Mouse (Mus musculus): Measurements from ENCODE around the gene Nsun7.

Gene Nsun7

DNA sequence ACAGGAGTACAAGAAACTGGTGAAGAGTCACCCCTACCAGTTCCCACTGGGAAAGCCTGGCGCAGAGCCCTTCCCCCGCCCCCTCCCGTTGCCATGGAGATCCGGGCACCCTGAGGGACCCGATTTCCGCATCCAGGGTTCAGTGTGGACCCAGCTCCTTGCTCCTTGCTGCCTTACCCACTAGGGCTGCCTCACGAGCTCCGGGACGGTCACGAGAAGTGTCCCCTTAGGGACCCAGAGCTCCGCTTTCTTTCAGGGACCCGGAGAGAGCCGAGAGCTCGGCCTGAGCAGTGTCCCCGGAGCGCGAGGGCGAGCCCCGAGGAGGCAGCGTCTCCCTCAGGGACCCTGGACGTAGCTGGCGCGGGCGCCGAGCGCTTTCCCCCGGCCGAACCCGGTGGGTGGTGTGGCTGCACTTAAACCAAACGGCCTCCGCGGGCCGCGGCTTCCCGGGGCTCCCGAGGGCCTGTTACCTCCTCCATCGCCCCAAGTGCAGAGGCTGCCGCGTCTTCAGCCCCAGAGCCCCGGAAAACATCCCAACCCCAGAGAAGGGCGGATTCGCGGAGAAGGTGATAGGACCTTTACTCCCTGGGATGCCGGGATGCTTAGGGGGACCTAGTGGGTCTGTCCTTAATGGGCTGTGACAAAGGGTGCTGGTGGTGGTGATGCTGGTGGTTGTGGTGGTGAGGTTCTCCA, at the start of gene Nsun7:
TSS of gene Nsun7 (plus strand) at position 142 of the 693 bp plus-strand sequence.
- peak; percentile 89 for ATAC-seq (ENCODE audit: insufficient number of reproducible peaks, low FRiP score, low TSS enrichment)

DNA sequence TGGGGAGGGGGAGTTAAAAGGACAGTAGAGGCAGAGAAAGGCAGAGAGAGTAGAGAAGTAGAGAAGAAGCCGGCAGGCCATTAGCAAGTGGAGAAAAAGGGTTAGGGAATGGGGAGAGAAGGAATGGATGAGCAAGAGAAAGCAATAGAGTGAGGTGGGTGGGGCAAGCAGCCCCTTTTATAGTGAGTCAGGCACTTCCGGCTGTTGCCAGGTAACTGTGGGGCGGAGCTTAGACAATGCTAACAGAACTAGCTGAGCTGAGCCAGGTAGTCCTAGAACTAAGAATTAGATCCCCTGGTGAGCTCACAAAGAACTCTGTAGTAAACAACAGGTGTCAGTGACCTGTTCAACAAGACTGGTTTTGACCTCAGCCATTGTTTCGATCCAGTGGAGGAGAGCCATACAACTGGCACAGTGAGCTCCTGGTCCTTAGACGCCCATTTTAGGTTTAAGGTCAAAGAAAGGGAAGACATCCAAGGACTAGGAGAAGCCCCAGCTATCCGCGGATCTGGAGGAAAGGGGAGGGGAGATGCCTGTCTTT, 45.2 kb upstream of the Nsun7 start:
- ATAC-seq (ENCODE audit: insufficient number of reproducible peaks, low FRiP score, low TSS enrichment), result no peak

DNA sequence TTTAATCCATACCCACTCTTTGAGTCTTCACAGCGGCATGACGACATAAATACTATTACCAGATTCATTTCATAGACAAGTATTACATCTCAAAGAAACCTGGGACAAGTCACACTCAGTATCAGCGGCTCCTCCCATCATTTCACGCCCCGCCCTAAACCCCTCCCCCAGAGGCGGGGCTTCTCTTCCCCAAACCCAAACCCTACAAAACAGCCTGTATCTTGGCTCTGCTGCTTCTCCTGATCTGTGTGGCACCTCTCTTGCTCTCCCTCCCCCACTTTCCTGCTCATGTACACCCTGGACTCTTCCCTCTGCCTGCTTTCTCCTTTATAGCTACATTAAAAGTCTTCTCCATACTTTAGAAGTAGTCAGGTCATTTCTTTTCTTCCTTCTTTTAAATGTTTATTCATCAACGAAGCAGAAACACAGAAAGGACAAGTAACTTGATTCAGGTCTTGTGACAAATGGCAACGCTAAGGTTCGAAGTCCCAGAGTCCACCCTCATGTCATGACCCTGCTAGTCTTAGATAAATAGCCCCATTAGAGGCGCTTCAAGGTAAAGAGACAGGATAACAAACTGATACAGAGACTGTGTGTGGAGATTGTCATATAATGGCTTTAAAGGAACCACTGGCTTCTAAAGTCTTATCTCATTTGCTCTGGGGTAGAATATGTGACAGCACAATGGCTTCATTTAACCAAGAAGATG, 44.0 kb upstream of the Nsun7 start:
- ATAC-seq (ENCODE audit: insufficient number of reproducible peaks, low FRiP score, low TSS enrichment), result no peak

DNA sequence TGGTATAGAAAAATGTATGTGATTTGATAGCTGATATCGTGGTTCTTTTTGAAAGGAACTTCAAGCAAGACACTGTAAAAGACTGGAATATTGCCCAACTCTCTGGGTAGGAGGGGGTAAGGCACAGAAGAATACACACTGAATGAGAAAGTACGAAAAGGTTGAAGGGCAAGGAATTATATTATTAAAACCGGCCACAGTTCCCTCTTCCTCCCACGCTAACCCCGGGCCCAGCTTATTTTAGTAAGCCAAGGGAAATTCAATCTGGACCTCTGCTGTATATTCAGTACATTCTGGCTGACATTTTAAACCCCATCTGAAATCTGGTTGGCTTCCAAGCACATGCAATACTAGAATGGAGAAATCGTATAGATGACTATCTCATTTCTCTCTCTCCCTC, 40.0 kb upstream of the Nsun7 start:
- ATAC-seq (ENCODE audit: insufficient number of reproducible peaks, low FRiP score, low TSS enrichment), result no peak

DNA sequence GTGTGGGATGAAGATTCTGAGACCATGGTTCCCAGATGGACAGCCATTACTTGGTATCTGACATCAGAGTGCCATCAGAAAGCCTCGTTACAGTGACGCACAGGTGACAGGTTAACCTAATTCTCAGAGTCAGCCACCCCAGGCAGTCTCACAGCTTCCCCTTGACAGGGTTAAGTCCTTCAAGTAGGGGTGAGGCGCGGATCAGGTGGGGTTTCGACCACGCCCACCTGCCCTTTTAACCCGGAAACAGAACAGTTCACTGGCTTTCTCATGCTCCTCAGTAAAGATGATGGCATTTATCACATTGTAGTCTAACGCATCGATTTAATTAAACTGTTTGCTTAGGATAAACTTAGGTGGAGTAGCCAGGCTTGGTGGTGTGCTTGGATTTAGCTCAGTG, 39.1 kb upstream of the Nsun7 start:
- no peak for ATAC-seq (ENCODE audit: insufficient number of reproducible peaks, low FRiP score, low TSS enrichment)

DNA sequence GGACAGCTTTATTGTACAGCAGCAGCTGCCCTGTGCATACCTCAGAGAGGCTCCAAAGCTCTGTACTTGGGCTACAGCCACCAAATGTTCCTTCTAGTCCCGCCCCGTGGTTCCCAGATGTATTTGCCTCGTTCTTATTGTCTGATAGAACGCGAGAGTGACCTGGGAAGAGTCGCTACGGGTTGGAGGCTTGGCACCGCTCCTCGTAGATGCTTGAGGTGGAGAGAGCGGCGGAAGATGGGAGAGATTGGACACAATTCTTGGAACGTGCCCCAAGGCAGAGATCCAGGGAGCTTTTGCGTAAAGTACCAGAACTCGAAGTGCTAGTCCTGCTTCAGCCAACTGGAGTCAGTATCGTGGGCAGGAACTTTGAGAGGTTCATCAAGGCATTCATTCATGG, 36.8 kb upstream of the Nsun7 start:
- ATAC-seq (ENCODE audit: insufficient number of reproducible peaks, low FRiP score, low TSS enrichment), result no peak

DNA sequence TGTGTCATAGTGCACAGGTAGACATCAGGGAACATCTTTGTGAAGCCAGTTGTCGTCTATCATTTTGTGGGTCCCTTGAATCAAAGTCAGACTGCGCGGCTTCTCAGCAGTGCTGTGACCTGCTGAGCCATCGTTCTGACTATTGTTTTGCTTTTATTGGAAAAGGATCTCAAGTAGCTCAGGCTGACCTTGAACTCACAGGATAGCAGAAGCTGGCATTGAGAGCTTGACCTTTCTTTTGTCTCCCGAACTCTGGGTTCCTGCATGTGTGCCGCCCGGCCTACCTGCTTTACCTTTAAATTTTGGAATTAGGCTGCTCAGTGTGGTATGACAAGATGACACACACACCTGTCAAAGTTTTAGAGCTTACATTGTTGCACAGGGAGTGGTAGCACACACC, 33.2 kb upstream of the Nsun7 start:
- ATAC-seq (ENCODE audit: insufficient number of reproducible peaks, low FRiP score, low TSS enrichment), result no peak

DNA sequence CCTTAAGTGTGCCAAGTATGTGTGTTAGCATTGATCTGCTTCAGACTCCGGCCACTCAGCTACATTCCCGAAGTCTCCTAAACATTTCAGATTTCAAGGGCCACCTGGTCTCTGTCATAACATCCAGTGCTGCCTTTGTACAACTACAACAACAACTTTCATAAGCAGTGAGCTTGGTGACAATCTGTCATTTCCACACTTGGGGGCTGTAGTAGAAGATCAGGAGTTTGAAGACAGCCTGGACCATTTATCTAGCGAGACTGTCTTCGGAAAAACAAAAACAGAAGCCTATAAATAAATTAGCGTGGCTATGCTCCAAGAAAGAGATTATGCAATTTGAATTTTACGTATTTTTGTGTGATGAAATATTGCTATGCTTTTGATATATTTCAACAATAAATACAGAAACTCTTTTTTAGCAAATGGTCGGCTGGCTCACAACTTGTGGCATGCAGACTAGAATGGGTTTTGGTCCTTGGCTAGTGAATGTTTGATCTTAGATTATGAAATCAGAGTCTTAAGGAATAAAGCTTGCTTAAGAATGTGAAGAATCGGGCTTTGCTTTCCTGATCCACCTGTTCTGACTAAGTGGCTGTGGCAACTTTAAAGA, 27.9 kb upstream of the Nsun7 start:
- ATAC-seq (ENCODE audit: insufficient number of reproducible peaks, low FRiP score, low TSS enrichment), result no peak

DNA sequence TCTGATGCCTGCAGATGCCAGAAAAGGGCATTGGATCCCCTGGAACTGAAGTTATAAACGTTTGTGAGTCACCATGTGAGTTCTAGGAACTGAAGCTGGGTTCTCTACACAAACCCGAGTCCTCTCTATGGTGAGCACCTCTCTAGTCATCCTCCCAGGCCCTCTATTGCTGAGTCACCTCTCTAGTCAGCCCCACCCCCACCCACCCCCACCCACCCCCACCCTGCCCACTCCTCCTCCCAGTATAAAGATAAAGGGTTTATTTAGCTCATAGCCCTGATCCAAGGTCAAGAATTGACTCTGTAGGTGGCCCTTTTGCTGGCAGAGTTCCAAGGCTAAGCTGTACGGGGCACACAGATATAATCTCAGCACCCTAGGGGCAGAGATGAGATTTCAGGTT, 27.2 kb upstream of the Nsun7 start:
- no peak for ATAC-seq (ENCODE audit: insufficient number of reproducible peaks, low FRiP score, low TSS enrichment)

DNA sequence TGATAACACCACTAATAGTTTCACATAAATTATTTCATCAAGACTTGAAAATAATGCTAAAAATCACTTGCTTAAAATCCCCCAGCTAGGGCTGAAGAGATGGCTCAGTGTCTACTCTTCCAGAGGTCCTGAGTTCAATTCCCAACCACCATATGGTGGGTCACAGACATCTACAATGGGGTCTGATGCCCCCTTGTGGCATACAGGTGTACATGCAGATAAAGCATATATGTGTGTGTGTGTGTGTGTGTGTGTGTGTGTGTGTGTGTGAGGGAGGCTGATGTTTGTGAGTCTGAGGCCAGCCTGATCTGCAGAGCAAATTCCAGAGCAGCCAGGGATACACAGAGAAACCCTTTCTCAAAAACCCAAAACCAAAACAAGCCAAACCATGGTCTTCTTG, 17.8 kb upstream of the Nsun7 start:
- no peak for ATAC-seq (ENCODE audit: insufficient number of reproducible peaks, low FRiP score, low TSS enrichment)

DNA sequence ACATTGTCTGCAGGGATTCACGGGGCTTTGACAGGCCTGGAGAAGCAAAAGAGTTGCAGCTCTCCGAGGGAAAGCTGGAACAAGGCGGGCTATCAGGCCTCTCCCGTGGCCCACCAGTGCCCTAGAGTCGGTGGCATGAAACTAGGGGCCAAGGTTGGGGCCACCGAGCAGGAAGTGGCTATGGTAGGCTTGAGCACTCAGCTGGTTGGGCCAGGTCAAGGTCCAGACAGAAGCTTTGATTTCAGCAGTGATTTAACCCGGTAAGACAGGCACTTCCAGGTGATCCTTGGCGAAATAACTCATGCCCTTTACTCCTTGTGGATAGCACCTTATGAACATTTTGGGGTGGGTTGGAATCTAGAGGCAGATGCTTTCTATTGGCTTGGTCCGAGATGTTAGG, 16.2 kb upstream of the Nsun7 start:
- ATAC-seq (ENCODE audit: insufficient number of reproducible peaks, low FRiP score, low TSS enrichment), result no peak

DNA sequence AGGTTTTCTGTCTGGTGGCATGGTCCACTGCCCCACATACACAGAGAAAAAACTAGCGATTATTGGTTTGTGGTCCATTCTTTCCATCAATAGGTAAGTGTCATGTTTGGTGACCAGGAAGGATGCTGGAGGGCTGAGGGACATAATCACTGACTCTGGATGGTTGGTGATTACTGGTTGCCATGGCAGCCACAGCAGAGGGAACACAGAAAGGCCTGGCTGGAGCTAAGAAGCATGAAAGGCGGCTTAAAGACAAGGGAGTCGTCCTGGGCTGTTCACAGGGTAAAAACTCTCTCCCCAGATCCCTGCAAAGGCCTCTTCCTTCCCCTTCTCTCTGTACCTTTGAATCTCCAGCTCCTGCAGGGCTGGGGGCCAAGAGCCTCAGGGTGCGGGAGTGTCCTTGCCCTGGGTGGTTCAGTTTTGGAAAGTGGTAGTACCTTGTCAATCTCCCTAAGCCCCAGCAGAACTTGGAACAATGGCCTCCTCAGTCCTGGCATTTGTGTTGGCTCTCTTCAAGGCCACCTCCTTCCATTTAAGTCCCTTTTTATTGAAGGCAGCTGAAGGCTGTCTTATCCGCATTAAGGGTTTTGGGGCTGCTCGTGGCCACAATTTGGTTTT, 15.5 kb upstream of the Nsun7 start:
- ATAC-seq (ENCODE audit: insufficient number of reproducible peaks, low FRiP score, low TSS enrichment), result no peak

DNA sequence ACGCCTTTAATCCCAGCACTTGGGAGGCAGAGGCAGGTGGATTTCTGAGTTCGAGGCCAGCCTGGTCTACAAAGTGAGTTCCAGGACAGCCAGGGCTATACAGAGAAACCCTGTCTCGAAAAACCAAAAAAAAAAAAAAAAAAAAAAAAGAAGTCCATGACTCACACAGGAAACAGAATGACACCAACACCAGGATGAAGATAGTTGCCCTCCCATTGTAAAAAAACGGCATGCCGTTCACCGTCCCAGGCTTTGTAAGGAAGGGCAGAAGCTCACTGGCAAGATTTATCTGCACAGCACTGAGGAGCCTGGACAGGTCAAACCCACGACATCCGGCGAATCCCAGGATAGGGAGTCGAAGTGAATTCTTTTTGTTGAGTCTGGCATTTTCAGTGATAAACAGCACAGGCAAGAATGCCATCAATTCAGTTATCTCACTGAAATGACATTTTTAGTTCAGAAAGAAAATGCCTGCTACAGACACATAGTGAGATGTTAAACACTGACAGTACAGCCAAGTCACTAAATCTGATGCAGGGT, 13.7 kb upstream of the Nsun7 start:
- ATAC-seq (ENCODE audit: insufficient number of reproducible peaks, low FRiP score, low TSS enrichment), result no peak

DNA sequence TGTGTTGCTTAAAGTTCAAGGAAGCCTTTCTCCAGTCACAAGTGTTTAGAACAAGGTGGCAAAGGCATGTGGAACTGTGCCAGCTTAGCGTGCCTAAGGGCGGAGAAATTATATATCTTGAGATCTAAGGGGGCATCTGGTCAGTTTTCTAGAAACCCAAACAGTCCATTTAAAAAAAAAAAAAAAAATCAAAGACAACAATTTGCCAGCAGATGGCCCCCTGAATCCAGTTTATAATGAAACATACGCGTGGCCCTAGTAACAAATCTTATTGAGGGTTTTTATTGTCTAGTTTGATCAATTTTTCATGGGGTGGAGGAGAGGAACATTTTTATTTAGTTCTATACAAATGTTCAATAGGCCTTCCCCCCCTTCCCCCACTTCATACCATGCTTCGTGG, 6.5 kb upstream of the Nsun7 start:
- ATAC-seq (ENCODE audit: insufficient number of reproducible peaks, low FRiP score, low TSS enrichment), result no peak

DNA sequence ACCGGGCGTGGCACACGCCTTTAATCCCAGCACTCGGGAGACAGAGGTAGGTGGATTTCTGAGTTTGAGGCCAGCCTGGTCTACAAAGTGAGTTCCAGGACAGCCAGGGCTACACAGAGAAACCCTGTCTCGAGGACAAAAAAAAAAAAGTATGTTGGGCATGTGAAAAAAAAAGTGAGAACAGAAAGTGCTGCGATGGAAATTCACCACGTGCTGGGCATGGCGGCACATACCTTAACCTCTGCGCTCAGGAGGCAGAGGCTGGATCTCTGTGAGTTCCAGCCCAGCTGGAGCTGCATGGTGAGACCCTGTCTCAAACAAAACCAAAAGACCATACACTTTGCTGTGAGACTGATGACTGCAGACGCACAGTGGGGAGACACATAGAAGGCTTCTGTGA, 4.7 kb upstream of the Nsun7 start:
- no peak for ATAC-seq (ENCODE audit: insufficient number of reproducible peaks, low FRiP score, low TSS enrichment)

DNA sequence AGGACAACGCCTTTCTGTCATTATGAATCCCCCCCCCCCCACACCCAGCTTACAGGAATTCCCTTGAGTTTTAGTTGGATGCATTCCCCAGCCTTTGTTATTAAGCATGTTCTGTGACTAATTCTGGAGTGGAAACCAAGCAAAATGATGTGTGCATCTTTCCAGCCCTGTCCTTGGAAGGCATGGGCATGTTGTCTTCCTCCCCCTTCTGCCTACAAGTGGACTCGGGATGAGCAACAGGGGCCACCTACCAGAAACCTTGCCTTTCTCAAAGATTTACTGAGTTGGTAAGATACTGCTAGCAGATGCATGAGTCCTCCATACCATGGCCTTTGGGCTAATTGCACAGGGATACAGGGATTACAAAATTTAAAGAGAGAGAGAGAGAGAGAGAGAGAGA, 697 bp upstream of the Nsun7 start:
- ATAC-seq (ENCODE audit: insufficient number of reproducible peaks, low FRiP score, low TSS enrichment), result no peak

DNA sequence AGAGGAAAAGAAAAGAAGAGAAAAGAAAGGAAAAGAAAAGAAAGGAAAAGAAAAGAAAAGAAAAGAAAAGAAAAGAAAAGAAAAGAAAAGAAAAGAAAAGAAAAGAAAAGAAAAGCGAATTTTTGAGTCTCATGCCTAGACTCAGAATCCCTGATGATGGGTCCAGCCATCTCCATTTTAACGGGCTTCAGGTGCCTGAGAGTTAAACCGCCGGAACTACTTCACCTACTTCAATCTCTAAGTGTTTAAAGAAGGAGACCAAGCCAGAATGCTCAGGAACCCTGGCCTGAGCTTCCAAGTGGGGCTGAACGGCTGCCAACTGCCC, 304 bp upstream of the Nsun7 start:
- ATAC-seq (ENCODE audit: insufficient number of reproducible peaks, low FRiP score, low TSS enrichment), result peak; percentile 23; the same call in 1 of the 2 replicates

DNA sequence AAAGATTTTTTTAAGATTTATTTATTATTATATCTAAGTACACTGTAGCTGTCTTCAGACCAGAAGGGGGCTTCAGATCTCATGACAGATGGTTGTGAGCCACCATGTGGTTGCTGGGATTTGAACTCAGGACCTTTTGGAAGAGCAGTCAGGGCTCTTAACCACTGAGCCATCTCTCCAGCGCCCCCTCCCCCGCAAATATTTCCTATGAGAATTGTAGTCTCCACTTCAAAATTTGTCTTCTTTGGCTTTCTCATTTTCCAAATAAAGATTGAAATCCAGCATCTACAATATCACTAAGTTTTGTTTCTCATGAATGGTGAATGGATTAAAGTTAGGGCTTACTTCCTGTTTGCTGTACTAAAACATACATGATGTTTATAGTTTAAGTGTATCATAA, 2.8 kb downstream of the Nsun7 start:
- no peak for ATAC-seq (ENCODE audit: insufficient number of reproducible peaks, low FRiP score, low TSS enrichment)

DNA sequence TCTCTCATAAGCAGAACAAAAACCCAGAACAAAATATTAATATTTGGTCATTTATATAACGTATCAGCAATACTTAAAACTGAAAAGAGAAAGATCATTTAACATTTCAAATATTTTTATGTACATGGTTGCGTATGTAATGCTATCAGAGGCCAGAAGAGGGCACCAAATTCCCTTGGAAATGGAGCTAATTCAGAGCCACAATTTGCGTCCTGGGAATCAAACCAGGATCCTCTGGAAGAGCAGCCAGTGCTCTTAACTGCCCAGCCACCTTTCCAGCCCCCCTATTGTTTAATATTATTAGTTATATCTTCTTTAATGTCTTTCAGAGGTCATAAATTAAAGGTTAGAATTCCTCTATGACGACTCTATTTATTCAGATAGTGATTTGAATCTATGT, 3.7 kb downstream of the Nsun7 start:
- ATAC-seq (ENCODE audit: insufficient number of reproducible peaks, low FRiP score, low TSS enrichment), result no peak

DNA sequence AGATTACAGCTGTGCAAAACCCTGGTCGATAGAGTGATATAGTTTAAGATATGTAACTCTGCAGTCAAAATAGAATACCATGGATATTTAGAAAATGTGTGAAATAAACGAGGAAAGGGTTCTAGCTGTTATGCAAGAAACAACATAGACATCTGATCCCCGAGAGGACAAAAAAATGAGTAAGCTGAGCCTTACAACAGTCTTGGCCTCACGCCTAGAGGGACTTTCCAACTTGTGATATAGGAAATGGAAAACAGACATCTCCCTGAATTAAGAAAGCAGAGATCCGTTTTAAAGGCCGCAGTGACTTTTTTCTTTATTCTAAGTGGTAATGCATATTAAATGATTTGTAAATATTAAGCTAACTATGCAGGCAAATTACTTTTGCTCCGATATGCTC, 9.9 kb downstream of the Nsun7 start:
- no peak for ATAC-seq (ENCODE audit: insufficient number of reproducible peaks, low FRiP score, low TSS enrichment)

DNA sequence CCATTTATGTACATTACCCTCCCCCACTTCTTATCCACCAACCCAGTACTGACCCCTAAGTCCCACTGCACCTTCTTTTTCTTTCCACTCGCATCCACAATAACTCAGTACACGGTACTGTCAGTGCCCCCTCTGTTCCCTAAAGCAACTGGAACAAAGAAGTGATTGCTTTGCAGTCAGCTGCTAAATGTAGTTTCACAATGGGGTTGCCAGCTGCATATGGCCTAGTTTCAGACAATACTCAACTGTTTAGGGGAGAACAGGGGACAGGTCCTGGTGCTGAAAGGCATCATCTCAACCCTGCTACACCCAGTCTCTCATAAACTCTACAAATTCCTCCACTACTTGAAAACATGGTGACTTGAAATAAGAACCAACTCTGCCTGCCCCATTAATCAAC, 11.4 kb downstream of the Nsun7 start:
- ATAC-seq (ENCODE audit: insufficient number of reproducible peaks, low FRiP score, low TSS enrichment), result no peak
